Comparison of ENCODE assay signal across 9 mouse cellular contexts in genomic region chr9:77377082-77377481, GRCm38 (mm10). TPM values are rescaled to one million over a fixed set of nuclear protein-coding genes. Genes with fewer than 3 reads are reported as not detected.
A peak's percentile ranks its signal among the peaks of the same experiment; 100 is the strongest.
DNase-seq lines count a peak whose midpoint lies in the region; ATAC-seq lines count a peak whose summit lies in the region.
"Had no signal": no experiment of that assay in that cellular context is flagged by ENCODE, and none has a peak within 500 bp of the region (broad histone marks: within the 10 kb centered on the region; RNA-seq: fewer than 3 reads in every experiment).

No protein-coding gene starts in this region.

- no peak overlapping the region for H3K4me3 ChIP-seq in midbrain, embryonic 11.5 days (ENCODE audit: low read depth, low read length)
- no peak overlapping the region for H3K4me3 ChIP-seq in midbrain, embryonic 14.5 days (replicated peaks; ENCODE audit: low read depth, low read length)
- H3K4me3 ChIP-seq in midbrain, embryonic 16.5 days (ENCODE audit: low read depth, low read length): no peak overlapping the region
- H3K4me3 ChIP-seq: myocyte had no signal

- H3K9ac ChIP-seq in midbrain, embryonic 11.5 days (ENCODE audit: low read length): no peak overlapping the region
- H3K9ac ChIP-seq in midbrain, embryonic 14.5 days (replicated peaks; ENCODE audit: low read length): no peak overlapping the region
- H3K9ac ChIP-seq in midbrain, embryonic 16.5 days (ENCODE audit: low read depth, low read length): no peak overlapping the region

- H3K27me3 ChIP-seq in midbrain, embryonic 11.5 days (ENCODE audit: control insufficient read depth, insufficient read depth, low read length): no peaks in the 10 kb centered on the region
- H3K27me3 ChIP-seq in midbrain, embryonic 14.5 days (ENCODE audit: control insufficient read depth, insufficient read depth, low read length): no peaks in the 10 kb centered on the region
- H3K27me3 ChIP-seq in midbrain, embryonic 16.5 days (ENCODE audit: control insufficient read depth, insufficient read depth, low read depth, low read length): no peaks in the 10 kb centered on the region

- 75% methylated on average over 10 of the region's 10 CpGs for WGBS in midbrain, embryonic 11.5 days
- 67% methylated on average over 10 of the region's 10 CpGs for WGBS in midbrain, embryonic 14.5 days
- 68% methylated on average over 10 of the region's 10 CpGs for WGBS in midbrain, embryonic 16.5 days

- no peak overlapping the region for H3K27ac ChIP-seq in midbrain, embryonic 11.5 days (ENCODE audit: low read depth, low read length)
- H3K27ac ChIP-seq in midbrain, embryonic 14.5 days (replicated peaks; ENCODE audit: low read depth, low read length): no peak overlapping the region
- H3K27ac ChIP-seq in midbrain, embryonic 16.5 days (ENCODE audit: low read length): no peak overlapping the region

- no peak overlapping the region for H3K4me2 ChIP-seq in midbrain, embryonic 11.5 days
- H3K4me2 ChIP-seq in midbrain, embryonic 14.5 days (ENCODE audit: low read length): no peak overlapping the region
- no peak overlapping the region for H3K4me2 ChIP-seq in midbrain, embryonic 16.5 days (ENCODE audit: low read length)

- H3K4me1 ChIP-seq in midbrain, embryonic 11.5 days (ENCODE audit: control insufficient read depth, insufficient read depth, low read length): no peaks in the 10 kb centered on the region
- H3K4me1 ChIP-seq in midbrain, embryonic 14.5 days (ENCODE audit: control insufficient read depth, insufficient read depth, low read length): no peaks in the 10 kb centered on the region
- no peaks in the 10 kb centered on the region for H3K4me1 ChIP-seq in midbrain, embryonic 16.5 days (ENCODE audit: control insufficient read depth, insufficient read depth, low read length)

- no peaks in the 10 kb centered on the region for H3K36me3 ChIP-seq in midbrain, embryonic 11.5 days (ENCODE audit: control insufficient read depth, insufficient read depth, low read length)
- H3K36me3 ChIP-seq in midbrain, embryonic 14.5 days (ENCODE audit: control insufficient read depth, insufficient read depth, low read length): no peaks in the 10 kb centered on the region
- no peaks in the 10 kb centered on the region for H3K36me3 ChIP-seq in midbrain, embryonic 16.5 days (ENCODE audit: control insufficient read depth, insufficient read depth, low read length)

- DNase-seq in midbrain, embryonic 11.5 days (ENCODE audit: low spot score, missing footprints): peak; percentile 85
- no peak for DNase-seq in midbrain, embryonic 14.5 days
- DNase-seq in ZHBTc4 (ENCODE audit: low read depth, low spot score): peak; percentile 77
- DNase-seq in kidney, postnatal 4 days: peak; percentile 63 to 70
- DNase-seq in lung, postnatal 14 days: peak; percentile 41
- DNase-seq in thymus, postnatal 0 days (ENCODE audit: low spot score): peak; percentile 56

- peak; percentile 36; the same call in 1 of the 2 replicates for ATAC-seq in midbrain, embryonic 11.5 days (ENCODE audit: low FRiP score)
- no peak for ATAC-seq in midbrain, embryonic 14.5 days (ENCODE audit: low FRiP score, low TSS enrichment)
- peak; percentile 65 for ATAC-seq in common myeloid progenitor, adult 5-6 weeks (replicated peaks; ENCODE audit: low read depth, poor library complexity, severe bottlenecking)
- ATAC-seq in midbrain, embryonic 16.5 days: no peak

- no peaks in the 10 kb centered on the region for H3K9me3 ChIP-seq in midbrain, embryonic 11.5 days (ENCODE audit: control insufficient read depth, low read length)
- H3K9me3 ChIP-seq in midbrain, embryonic 14.5 days (ENCODE audit: control insufficient read depth, low read length): no peaks in the 10 kb centered on the region
- H3K9me3 ChIP-seq in midbrain, embryonic 16.5 days (replicated peaks; ENCODE audit: control insufficient read depth, low read length, poor library complexity, severe bottlenecking): no peaks in the 10 kb centered on the region

RNA-seq across cellular contexts. Expression of gene Mlip, which starts 24.3 kb away (rescaled TPM):
- polyA plus RNA-seq in midbrain, embryonic 11.5 days (2014; fragmentation: Nextera tagmentation; extraction: Ambion mirVana): 0.63 TPM in 1 of 2 replicates, not detected in the other
- 0.83 and 1.4 TPM in 2 replicates for polyA plus RNA-seq in midbrain, embryonic 14.5 days (2014; fragmentation: Nextera tagmentation; extraction: Ambion mirVana)
- total RNA-seq in common myeloid progenitor, adult 5-6 weeks (2017): not detected in 2 replicates
- polyA plus RNA-seq in thymus, postnatal 0 days (2015; fragmentation: Nextera tagmentation; extraction: Ambion mirVana): 0.14 TPM in 1 of 2 replicates, not detected in the other
- polyA plus RNA-seq in midbrain, embryonic 16.5 days (2015; fragmentation: Nextera tagmentation; extraction: Ambion mirVana): 0.97 and 1.8 TPM in 2 replicates

Comparison
In these comparisons a context has a peak if more than half of its experiments do, and no peak if none do; other contexts are left out.
1. ATAC-seq: peak in midbrain, embryonic 11.5 days (single experiment) and common myeloid progenitor, adult 5-6 weeks (single experiment); none in midbrain, embryonic 14.5 days (single experiment) and midbrain, embryonic 16.5 days (single experiment).